Mouse (Mus musculus): ENCODE data around the gene Pdcd1lg2.
"Not testable (repeated sequence)": the region's sequence is repeated elsewhere in the genome, so short reads cannot be mapped to it uniquely, and the experiment has no call there.

The Pdcd1lg2 gene

GRCm38 (mm10) chr19:29379839-29380603, 30.7 kb upstream of the Pdcd1lg2 start:
- no peak for DNase-seq (ENCODE audit: extremely low read depth, insufficient read length, low spot score)

GRCm38 (mm10) chr19:29383368-29383767, 27.4 kb upstream of the Pdcd1lg2 start:
- no peak for DNase-seq (ENCODE audit: extremely low read depth, insufficient read length, low spot score)

GRCm38 (mm10) chr19:29384412-29384811, 26.3 kb upstream of the Pdcd1lg2 start:
- no peak for DNase-seq (ENCODE audit: extremely low read depth, insufficient read length, low spot score)

- DNase-seq (ENCODE audit: extremely low read depth, insufficient read length, low spot score), result no peak
These were observed 25.7 kb upstream of the Pdcd1lg2 start for GRCm38 (mm10) chr19:29384994-29385393.

GRCm38 (mm10) chr19:29385822-29386221, 24.9 kb upstream of the Pdcd1lg2 start:
- DNase-seq (ENCODE audit: extremely low read depth, insufficient read length, low spot score), result no peak

DNA sequence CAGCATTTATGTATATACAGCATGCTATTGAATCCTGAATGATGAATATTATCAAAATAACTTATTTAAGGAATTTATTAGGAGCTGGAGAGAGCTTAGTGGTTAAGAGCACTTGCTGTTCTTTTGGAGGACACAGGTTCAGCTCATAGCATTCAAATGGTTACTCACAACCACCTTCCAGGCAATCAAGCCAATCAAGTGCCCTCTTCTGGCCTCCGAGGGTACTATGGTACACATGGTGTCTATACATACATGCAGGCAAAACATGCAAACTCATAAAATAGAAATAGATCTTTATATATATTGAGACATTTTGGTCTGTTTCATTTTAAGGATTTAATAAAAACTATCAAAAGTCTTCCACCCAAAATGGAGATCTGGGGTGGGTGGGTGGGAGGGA, 21.9 kb upstream of the Pdcd1lg2 start:
- DNase-seq (ENCODE audit: extremely low read depth, insufficient read length, low spot score), result no peak

DNA sequence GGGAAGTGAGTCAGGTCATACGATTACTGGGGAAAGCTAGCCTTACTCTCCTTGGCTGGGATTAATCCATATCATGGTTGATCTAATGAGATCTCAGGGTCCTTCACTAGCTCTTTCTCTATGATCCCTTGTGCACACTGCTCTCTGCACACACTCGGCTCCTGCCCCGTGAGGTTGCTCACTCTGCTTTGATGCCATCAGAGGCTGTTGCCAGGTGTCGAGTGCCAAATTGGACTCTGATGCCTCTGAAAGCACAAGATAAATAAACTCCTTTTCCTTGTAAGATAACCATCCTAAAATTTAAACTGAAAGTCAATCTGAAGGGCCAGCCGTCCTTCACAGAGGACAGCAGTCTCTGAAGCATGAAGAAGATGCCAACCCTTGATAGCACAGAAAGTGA, 20.2 kb upstream of the Pdcd1lg2 start:
- DNase-seq (ENCODE audit: extremely low read depth, insufficient read length, low spot score), result no peak

DNA sequence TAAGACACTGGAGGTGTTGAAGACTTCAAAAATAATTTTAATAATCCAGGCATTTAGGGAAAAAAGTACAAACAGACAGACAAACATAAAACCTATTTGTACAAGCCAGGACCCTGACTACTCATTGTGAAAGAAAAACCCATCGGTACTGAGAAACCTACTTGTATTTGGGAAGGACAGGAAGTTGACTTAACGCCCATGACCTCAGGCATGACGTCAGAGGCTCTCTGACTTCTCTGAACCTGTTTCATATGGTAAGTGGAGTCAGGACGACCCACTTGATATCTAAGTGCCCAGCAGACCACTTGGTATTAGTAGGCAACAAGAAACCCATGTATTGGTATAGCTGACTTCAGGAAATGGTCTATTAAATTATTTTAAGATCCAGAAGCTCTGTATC, 19.4 kb upstream of the Pdcd1lg2 start:
- DNase-seq (ENCODE audit: extremely low read depth, insufficient read length, low spot score), result no peak

DNA sequence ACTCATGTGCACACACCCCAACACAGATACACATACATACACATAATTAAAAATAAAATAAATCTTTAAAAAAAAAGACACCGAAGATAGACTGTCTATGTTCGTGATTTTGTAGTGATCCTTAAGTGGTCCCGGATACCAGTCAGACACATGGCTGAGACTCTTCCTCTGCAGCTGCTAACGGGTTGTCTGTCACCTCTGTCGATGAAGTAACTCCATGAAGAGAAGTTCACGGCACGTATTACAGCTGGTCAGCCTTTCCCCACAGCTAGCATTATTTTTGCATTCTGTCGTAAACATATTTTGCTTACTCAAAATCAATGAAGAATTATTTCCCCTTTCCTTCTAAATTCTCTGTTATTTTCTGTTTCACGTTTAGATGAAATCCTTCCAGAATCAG, 17.4 kb upstream of the Pdcd1lg2 start:
- DNase-seq (ENCODE audit: extremely low read depth, insufficient read length, low spot score), result no peak

DNA sequence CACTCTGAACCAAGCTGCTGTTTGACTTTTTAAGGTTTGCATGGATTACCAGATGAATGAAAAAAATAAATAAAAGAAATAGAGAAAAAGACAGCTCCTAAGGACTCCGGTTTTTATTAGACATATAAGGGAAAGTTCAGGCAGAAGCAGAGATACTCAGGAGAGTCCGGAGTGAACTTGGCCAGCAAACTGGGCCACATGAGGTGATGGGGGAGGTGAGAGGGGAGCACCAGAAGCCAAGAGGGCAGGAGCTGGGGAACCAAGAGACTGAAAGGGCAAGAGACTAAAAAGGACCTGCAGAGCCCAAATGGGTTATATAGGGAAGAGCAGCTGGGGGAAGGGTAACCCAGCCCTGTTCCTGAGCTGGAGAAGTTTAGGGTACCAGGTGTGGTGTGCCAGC, 16.0 kb upstream of the Pdcd1lg2 start:
- no peak for DNase-seq (ENCODE audit: extremely low read depth, insufficient read length, low spot score)

DNA sequence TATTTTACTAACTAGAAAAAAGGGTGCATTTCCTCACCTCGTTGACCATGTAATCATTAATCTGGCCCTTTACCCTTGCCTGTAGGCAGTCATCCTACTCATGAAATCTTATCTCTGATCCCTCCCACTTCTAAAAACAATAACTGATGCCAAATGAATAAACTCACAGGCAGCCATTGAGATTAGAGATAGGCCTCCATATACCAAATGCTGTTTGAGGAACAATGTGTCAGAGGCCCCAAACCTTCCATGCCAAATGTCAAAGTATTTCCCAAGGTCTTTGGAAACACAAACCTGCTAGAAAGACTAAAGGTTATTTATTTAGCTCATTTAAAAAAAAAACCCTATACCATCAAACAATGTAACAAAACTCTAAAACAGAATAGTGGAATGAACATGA, 14.4 kb upstream of the Pdcd1lg2 start:
- DNase-seq (ENCODE audit: extremely low read depth, insufficient read length, low spot score), result no peak

- no peak for DNase-seq (ENCODE audit: extremely low read depth, insufficient read length, low spot score)
These were observed 10.9 kb upstream of the Pdcd1lg2 start for GRCm38 (mm10) chr19:29399786-29400185.

DNA sequence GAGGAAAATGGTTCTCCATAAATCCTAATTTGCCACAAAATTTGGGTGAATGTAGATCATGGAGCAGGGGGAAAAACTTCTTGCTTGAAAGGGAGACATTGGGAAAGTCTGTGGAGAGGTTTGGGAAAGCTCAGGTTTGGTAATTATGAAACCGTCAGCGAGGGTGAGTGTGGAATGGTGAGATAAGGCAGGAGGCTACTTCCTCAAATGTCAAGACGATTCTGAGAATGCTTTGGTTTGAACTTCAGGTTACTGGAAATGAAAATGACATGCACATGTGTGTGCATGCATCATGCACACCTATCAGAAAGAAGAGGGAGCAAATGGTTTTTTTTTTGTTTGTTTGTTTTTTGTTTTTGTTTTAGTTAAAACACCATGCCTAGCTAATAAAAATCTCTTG, 10.3 kb upstream of the Pdcd1lg2 start:
- no peak for DNase-seq (ENCODE audit: extremely low read depth, insufficient read length, low spot score)

DNA sequence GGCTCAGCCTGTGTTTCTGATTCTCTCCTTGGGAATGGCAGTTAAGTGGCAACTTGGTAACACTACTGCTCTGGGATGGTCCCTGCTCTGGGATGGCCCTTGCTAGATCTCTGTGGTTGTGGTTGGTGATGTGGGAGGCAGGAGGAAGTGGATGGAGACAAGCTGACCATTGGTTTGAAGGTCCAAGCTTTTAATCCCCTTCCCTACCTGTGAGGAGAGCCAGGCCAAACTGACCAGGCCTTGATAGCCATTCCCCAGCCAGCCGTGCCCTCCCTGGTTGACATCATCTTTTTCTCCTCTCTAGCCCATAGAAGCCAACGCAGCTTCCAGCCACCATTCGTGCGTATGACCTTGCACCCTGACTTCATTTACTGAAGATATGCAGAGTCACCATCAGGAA, 8.1 kb upstream of the Pdcd1lg2 start:
- DNase-seq (ENCODE audit: extremely low read depth, insufficient read length, low spot score), result no peak

GRCm38 (mm10) chr19:29403251-29403650, 7.5 kb upstream of the Pdcd1lg2 start:
- DNase-seq (ENCODE audit: extremely low read depth, insufficient read length, low spot score), result no peak

DNA sequence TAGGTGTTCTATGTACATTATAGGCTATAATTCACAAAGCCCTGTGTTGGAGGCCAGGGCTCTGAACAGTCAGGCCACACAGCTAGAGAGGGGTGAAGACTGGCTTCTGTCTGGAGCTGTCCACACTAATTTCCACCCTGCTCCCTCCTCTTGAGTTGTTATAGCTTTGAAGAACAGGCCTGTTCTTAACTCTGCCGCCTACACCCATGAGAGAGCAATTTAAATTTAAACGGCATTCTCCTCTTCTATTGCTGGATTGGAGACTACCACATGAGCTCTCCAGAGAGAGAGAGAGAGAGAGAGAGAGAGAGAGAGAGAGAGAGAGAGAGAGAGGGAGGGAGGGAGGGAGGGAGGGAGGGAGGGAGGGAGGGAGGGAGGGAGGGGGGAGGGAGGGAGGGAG, 5.3 kb upstream of the Pdcd1lg2 start:
- no peak for DNase-seq (ENCODE audit: extremely low read depth, insufficient read length, low spot score)

DNA sequence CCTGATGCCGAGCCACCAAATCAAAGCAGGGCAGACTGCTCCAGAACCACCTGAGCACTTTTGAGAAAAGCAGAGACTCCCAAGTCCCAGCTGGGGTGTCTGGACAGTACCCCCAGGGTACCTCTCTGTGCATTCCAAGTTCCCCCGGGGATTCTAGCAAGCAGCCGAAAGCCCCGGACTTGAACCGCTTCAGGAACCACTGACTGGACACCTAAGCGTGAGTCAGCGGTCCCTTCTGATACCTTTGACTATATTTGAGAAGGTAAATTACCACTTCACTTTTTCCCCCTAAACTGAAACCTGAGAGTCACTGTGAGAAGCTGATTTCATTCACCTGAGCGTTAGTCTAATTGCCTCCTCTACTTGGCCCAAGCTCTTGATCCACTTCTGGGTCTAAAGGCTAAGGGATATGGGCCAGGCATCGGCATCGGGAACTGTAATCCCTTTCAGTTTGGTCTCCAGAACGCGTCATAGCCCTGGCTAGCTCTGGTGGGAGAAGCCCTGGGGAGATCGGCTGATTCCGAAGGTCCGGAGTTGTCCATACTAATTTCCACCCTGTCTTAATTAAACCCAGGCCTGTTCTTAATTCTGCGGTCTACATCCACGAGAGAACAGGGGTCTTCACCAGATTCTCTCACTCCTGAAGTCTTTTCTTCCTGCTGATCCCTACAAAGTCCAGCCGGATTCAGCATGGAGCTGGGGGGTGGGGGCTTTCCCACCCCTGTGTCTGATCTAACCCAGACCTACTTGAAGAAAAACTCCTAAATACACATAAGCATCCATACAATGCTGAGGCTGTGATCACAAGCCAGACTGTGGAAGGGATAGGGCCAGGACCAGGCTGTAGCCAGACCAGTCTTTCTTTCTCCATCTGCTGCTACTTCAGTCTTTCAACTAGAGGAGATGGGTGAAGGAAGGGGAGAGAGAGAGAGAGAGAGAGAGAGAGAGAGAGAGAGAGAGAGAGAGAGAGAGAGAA, 4.4 kb upstream of the Pdcd1lg2 start:
- no peak for DNase-seq (ENCODE audit: extremely low read depth, insufficient read length, low spot score)

GRCm38 (mm10) chr19:29412476-29413420, 2.0 kb downstream of the Pdcd1lg2 start:
- no peak for DNase-seq (ENCODE audit: extremely low read depth, insufficient read length, low spot score)

- DNase-seq (ENCODE audit: extremely low read depth, insufficient read length, low spot score), result no peak
These were observed 3.8 kb downstream of the Pdcd1lg2 start for GRCm38 (mm10) chr19:29414513-29414912.

GRCm38 (mm10) chr19:29414917-29415316, 4.2 kb downstream of the Pdcd1lg2 start:
- DNase-seq (ENCODE audit: extremely low read depth, insufficient read length, low spot score), result not testable (repeated sequence)

Measured in 3134 (cell line).